Mouse (Mus musculus): ENCODE measurements around the gene Tubb2a. TPM values are rescaled to one million over a fixed set of nuclear protein-coding genes. Genes with fewer than 3 reads are reported as not detected.

The Tubb2a gene
- total and polyA plus RNA-seq, 2 experiments from 2014 or later: 3,562 to 6,578 TPM

DNA sequence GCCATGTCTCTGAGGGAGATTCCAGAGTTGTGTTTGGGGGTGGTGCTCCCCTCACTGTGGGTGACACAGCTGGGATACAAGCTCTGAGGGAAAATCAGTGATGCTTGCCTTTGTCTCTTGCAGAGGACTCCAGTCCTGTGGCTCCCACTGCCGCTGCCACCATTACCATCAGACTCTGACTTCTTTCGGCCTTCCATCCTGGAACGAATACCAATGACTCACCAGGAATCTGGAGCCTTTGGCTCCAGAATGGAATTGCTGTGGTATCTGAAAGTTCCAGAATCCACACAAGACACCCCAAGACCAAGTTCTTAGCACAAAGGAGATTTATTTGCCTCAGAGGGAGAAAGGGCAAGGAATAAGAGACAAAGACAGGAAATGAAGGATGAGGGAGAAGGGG is 35.3 kb upstream of the Tubb2a start:
- Histone ChIP-seq H3K9ac (replicated peaks; ENCODE audit: low read length) (no peak overlapping the region), H3K4me2 (ENCODE audit: low read depth, low read length) (no peak overlapping the region), H3K36me3 (ENCODE audit: insufficient read depth, low read length) (no peaks in the 10 kb centered on the region), H3K27ac (no peak overlapping the region), H3K9me3 (ENCODE audit: low read length) (no peaks in the 10 kb centered on the region), H3K27me3 (ENCODE audit: insufficient read depth, low read length) (no peaks in the 10 kb centered on the region), H3K4me1 (ENCODE audit: insufficient read depth, low read length) (no peaks in the 10 kb centered on the region), H3K4me3 (ENCODE audit: low read length) (no peak overlapping the region)
- DNase-seq (ENCODE audit: low spot score) (no peak), ATAC-seq (no peak)
- TF ChIP-seq CTCF (IDR thresholded peaks at IDR 0.05; ENCODE audit: low read depth): no peak
- WGBS: 85% methylated on average over 3 of the region's 3 CpGs

DNA sequence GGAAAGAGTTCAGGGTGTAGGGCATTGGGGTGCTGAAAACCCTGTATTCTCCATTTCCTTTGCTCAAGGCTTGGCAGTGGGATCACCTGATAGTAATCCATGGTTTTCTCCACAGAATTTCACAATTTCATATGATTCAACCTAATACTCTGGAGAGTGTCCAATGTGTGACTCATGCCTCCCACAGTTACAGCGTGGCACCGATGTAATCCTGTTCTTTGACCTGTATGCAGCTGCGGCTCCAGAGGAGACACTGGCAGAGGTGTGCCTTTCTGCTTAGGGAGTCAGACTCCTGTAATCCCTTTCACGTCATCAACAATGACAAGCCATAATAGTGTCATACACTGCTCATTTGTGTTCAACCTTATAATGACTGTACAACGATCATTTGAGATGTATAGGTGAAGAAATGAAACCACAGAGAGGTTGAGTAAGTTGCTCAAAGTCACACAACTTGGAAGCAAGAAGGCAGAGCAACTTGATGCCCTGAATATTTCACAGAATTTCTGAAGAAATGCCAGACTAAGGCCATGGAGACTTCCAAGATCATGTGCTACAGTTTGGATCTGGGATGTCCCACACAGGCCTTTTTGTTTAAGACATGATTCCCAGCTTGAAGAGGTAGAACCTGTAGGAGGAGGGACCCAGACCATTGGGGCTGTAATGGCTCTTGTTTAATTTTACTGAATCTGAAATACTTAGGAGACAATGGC is 34.7 kb upstream of the Tubb2a start:
- Histone ChIP-seq H3K27me3 (ENCODE audit: insufficient read depth, low read length) (no peaks in the 10 kb centered on the region), H3K4me2 (ENCODE audit: low read depth, low read length) (no peak overlapping the region), H3K9ac (replicated peaks; ENCODE audit: low read length) (no peak overlapping the region), H3K27ac (no peak overlapping the region), H3K9me3 (ENCODE audit: low read length) (no peaks in the 10 kb centered on the region), H3K36me3 (ENCODE audit: insufficient read depth, low read length) (no peaks in the 10 kb centered on the region), H3K4me3 (ENCODE audit: low read length) (no peak overlapping the region), H3K4me1 (ENCODE audit: insufficient read depth, low read length) (no peaks in the 10 kb centered on the region)
- ATAC-seq: no peak
- TF ChIP-seq CTCF (IDR thresholded peaks at IDR 0.05; ENCODE audit: low read depth): no peak
- no peak for DNase-seq (ENCODE audit: low spot score)
- 79% methylated on average over 5 of the region's 5 CpGs for WGBS

DNA sequence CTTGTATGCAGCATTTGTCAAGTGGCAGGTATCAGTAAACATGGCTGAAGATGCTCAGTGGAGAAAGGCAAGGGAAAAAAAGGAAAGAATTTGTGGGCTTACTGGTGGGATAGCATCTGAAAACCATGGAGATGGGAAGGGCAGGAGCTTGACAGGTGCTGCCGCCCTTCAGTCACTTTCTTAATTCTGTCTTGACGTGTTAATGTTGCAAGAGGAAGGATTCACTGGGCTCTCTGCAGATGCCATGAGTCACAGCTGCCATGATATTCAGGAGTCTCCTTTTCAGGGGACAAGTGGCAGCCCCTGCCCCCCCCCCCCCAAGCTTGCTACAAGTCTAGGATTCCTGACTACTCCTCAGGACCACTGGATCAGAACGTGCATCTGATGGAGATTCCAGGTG is 34.1 kb upstream of the Tubb2a start:
- no peak overlapping the region for H3K9ac ChIP-seq (replicated peaks; ENCODE audit: low read length)
- H3K4me3 ChIP-seq (ENCODE audit: low read length): no peak overlapping the region
- no peak for DNase-seq (ENCODE audit: low spot score)
- H3K9me3 ChIP-seq (ENCODE audit: low read length): no peaks in the 10 kb centered on the region
- H3K4me2 ChIP-seq (ENCODE audit: low read depth, low read length): no peak overlapping the region
- no peak overlapping the region for H3K27ac ChIP-seq
- no peaks in the 10 kb centered on the region for H3K4me1 ChIP-seq (ENCODE audit: insufficient read depth, low read length)
- ATAC-seq: no peak
- WGBS: 84% methylated on average over 3 of the region's 3 CpGs
- no peaks in the 10 kb centered on the region for H3K27me3 ChIP-seq (ENCODE audit: insufficient read depth, low read length)
- TF ChIP-seq CTCF (IDR thresholded peaks at IDR 0.05; ENCODE audit: low read depth): no peak
- H3K36me3 ChIP-seq (ENCODE audit: insufficient read depth, low read length): no peaks in the 10 kb centered on the region

DNA sequence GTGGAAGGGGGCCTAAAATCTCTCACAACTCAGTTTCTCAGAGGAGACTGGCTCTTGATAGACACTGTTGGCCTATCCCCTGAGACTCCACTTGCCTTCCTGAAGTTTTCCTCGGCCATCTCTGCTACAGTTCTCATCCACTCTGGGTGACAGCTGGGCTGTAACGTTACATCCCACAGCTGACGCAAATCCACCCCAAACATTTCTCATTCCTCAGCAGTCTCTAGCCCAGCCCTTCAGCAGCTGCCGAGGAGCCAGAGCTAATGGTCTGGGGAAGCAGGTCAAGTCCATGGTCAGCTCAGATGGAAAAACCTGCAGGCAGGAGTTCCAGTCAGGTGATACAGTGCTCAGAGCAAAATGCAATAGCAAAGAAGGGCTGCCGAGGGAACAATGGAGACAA is 33.2 kb upstream of the Tubb2a start:
- no peak overlapping the region for H3K9ac ChIP-seq (replicated peaks; ENCODE audit: low read length)
- no peak for ATAC-seq
- H3K9me3 ChIP-seq (ENCODE audit: low read length): no peaks in the 10 kb centered on the region
- H3K4me3 ChIP-seq (ENCODE audit: low read length): no peak overlapping the region
- no peak for DNase-seq (ENCODE audit: low spot score)
- no peak overlapping the region for H3K4me2 ChIP-seq (ENCODE audit: low read depth, low read length)
- no peaks in the 10 kb centered on the region for H3K36me3 ChIP-seq (ENCODE audit: insufficient read depth, low read length)
- no peak overlapping the region for H3K27ac ChIP-seq
- TF ChIP-seq CTCF (IDR thresholded peaks at IDR 0.05; ENCODE audit: low read depth): no peak
- no peaks in the 10 kb centered on the region for H3K4me1 ChIP-seq (ENCODE audit: insufficient read depth, low read length)
- no peaks in the 10 kb centered on the region for H3K27me3 ChIP-seq (ENCODE audit: insufficient read depth, low read length)
- WGBS: 62% methylated on average over 5 of the region's 5 CpGs

DNA sequence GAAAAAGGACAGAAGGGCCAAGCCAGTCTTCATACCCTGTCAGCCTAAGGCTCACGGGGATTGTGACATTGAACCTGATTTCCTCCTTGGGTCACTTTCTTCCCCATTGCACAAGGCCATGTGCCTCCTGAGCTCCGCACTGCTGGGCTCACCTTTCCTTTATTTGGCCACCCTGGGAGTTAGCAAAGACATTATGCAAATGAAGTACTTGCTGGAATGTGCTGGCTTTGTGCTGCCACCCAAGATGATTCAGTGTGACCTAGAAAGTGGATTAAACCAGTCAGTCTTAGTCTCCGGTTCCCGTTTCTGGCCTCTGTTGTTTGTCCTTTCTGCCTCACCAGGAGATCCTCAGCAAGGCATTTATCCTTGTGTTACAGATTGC is 31.9 kb upstream of the Tubb2a start:
- no peak for TF ChIP-seq CTCF (IDR thresholded peaks at IDR 0.05; ENCODE audit: low read depth)
- 36% methylated on average over 4 of the region's 4 CpGs for WGBS

DNA sequence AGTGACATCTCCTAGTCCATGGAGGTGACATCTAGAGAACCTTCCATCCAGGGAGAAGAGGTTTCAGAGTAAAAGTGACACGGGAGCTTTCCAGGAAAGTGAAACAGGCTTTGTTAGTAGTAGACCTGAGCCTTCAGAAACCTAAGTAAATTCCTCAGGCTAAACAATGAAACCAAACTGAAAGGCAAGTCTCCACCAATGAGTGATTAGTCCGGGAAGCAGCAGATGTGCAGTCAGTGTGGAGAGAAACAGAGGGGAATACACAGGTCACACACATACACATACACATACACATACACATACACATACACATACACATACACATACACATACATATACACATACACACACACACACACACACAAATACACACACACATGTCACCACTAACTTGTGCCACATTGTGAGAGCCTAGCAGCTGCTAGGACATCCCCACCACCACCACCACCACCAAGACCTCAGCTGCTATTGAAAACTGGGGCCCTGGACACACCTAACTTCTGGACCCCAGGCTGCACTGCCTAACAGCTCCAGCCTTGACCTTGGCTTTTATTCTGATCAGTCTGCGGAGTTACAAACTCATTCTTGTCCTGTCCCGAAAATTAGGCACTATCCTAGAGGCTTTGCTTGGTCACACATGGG is 31.3 kb upstream of the Tubb2a start:
- no peak overlapping the region for H3K4me3 ChIP-seq (ENCODE audit: low read length)
- ATAC-seq (no peak), DNase-seq (ENCODE audit: low spot score) (no peak)
- H3K4me1 ChIP-seq (ENCODE audit: insufficient read depth, low read length): no peaks in the 10 kb centered on the region
- no peak overlapping the region for H3K9ac ChIP-seq (replicated peaks; ENCODE audit: low read length)
- no peak overlapping the region for H3K27ac ChIP-seq
- no peaks in the 10 kb centered on the region for H3K9me3 ChIP-seq (ENCODE audit: low read length)
- H3K4me2 ChIP-seq (ENCODE audit: low read depth, low read length): no peak overlapping the region
- TF ChIP-seq CTCF (IDR thresholded peaks at IDR 0.05; ENCODE audit: low read depth): no peak
- H3K36me3 ChIP-seq (ENCODE audit: insufficient read depth, low read length): no peaks in the 10 kb centered on the region
- 78% methylated on average over 4 of the region's 4 CpGs for WGBS
- H3K27me3 ChIP-seq (ENCODE audit: insufficient read depth, low read length): no peaks in the 10 kb centered on the region

More for the DNA sequence above, 31.9 kb upstream of the Tubb2a start:
- Histone ChIP-seq H3K36me3 (ENCODE audit: insufficient read depth, low read length) (no peaks in the 10 kb centered on the region), H3K27ac (no peak overlapping the region), H3K27me3 (ENCODE audit: insufficient read depth, low read length) (no peaks in the 10 kb centered on the region), H3K4me3 (ENCODE audit: low read length) (no peak overlapping the region), H3K4me1 (ENCODE audit: insufficient read depth, low read length) (no peaks in the 10 kb centered on the region), H3K9ac (replicated peaks; ENCODE audit: low read length) (no peak overlapping the region), H3K9me3 (ENCODE audit: low read length) (no peaks in the 10 kb centered on the region), H3K4me2 (ENCODE audit: low read depth, low read length) (no peak overlapping the region)
- ATAC-seq (no peak), DNase-seq (ENCODE audit: low spot score) (no peak)

DNA sequence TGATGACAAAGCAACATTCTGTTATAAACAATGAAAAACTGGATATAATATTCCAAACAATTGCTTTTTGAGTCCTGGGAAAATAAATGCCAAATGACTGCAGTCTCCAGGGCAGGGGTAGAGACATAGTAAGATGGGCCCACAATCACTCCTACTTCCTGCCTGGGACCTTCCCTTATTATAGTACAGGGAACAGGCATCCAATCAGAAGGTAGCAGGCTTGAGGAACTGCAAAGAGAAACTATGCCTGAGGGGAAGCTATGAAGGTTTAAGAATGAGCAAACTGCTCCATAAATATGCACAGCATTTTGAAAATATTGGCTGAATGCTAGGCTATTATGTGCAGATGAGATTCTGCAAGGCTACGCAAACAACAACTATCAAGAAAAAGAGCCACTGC is 29.2 kb upstream of the Tubb2a start:
- Histone ChIP-seq H3K9me3 (ENCODE audit: low read length) (no peaks in the 10 kb centered on the region), H3K27ac (no peak overlapping the region), H3K36me3 (ENCODE audit: insufficient read depth, low read length) (no peaks in the 10 kb centered on the region), H3K27me3 (ENCODE audit: insufficient read depth, low read length) (no peaks in the 10 kb centered on the region), H3K4me2 (ENCODE audit: low read depth, low read length) (no peak overlapping the region), H3K4me3 (ENCODE audit: low read length) (no peak overlapping the region), H3K4me1 (ENCODE audit: insufficient read depth, low read length) (no peaks in the 10 kb centered on the region), H3K9ac (replicated peaks; ENCODE audit: low read length) (no peak overlapping the region)
- no peak for TF ChIP-seq CTCF (IDR thresholded peaks at IDR 0.05; ENCODE audit: low read depth)
- ATAC-seq (no peak), DNase-seq (ENCODE audit: low spot score) (no peak)
- WGBS: 97% methylated on average over 1 of the region's 1 CpGs
